Comparison of ENCODE assay signal across 17 mouse cellular contexts in the genomic region with DNA sequence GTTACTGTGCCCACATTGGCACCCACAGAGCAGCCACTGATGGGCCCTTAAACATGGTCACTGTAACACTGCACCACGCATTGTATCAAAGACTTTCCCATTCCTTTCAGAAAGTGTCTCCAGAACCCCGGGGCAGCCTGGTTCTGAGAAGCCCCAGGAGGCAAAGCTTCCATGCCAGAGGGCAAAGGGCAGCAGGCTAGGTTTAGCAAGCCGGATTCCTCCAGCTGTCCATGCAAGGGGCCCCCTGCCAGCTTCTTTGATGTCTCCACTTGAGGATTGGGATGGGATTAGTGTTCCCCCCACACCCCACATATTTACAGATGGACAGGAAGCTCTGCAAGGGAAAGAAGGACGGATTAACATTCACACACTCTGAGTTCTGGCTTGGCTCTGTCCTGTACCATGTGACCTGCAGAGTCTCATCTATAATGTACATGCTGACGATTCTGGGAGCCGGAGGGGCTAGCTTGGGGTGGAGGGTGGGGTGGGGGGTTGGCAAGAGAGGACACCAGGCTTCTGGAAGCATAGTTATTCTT.
DNase-seq lines count a peak whose midpoint lies in the region; ATAC-seq lines count a peak whose summit lies in the region.
"Had no signal": no experiment of that assay in that cellular context is flagged by ENCODE, and none has a peak within 500 bp of the region (broad histone marks: within the 10 kb centered on the region; RNA-seq: fewer than 3 reads in every experiment).

No protein-coding gene starts in this region.

- peak; percentile 45 for DNase-seq in kidney, adult 18-20 months
- DNase-seq in midbrain, embryonic 10.5 days (ENCODE audit: low spot score) = peak; percentile 25
- no peak for DNase-seq in midbrain, embryonic 14.5 days
- DNase-seq in kidney, postnatal 25 days = peak; percentile 56 to 63
- no peak for DNase-seq in layer of hippocampus, adult 8-10 months (ENCODE audit: low spot score in 2 of 2)
- no peak for DNase-seq in thymus, postnatal 0 days (ENCODE audit: low spot score)
- DNase-seq: cerebellum, adult 9-10 months; gastrocnemius, adult 2 months; heart, adult 11 months; heart, postnatal 36 days; thymus, postnatal 14 days had no signal

- no peak overlapping the region for H3K4me3 ChIP-seq in kidney, embryonic 16.5 days (ENCODE audit: low read length)
- no peak overlapping the region for H3K4me3 ChIP-seq in midbrain, embryonic 10.5 days
- H3K4me3 ChIP-seq in midbrain, embryonic 14.5 days (replicated peaks; ENCODE audit: low read depth, low read length) = no peak overlapping the region
- H3K4me3 ChIP-seq: gastrocnemius, adult 2 months; hindbrain, embryonic 15.5 days; layer of hippocampus, adult 2 months had no signal

- peaks cover 13% of the 10 kb centered on the region for H3K4me1 ChIP-seq in kidney, embryonic 16.5 days (ENCODE audit: insufficient read depth, low read length)
- H3K4me1 ChIP-seq in midbrain, embryonic 10.5 days = peaks cover 30% of the 10 kb centered on the region
- H3K4me1 ChIP-seq in midbrain, embryonic 14.5 days (ENCODE audit: control insufficient read depth, insufficient read depth, low read length) = 0 out of 2 replicates have a peak, but pooled peaks cover 3% of the 10 kb centered on the region

- no peak overlapping the region for H3K9ac ChIP-seq in kidney, embryonic 16.5 days (replicated peaks; ENCODE audit: low read length)
- H3K9ac ChIP-seq in midbrain, embryonic 14.5 days (replicated peaks; ENCODE audit: low read length) = no peak overlapping the region
- H3K9ac ChIP-seq: hindbrain, embryonic 15.5 days; liver, embryonic 14.5 days had no signal

- peaks cover 3% of the 10 kb centered on the region; the same call in 1 of the 2 replicates for H3K27me3 ChIP-seq in kidney, embryonic 16.5 days (ENCODE audit: insufficient read depth, low read length)
- H3K27me3 ChIP-seq in midbrain, embryonic 10.5 days (ENCODE audit: low read depth, poor library complexity, severe bottlenecking) = peaks cover 8% of the 10 kb centered on the region; the same call in 1 of the 2 replicates
- no peaks in the 10 kb centered on the region for H3K27me3 ChIP-seq in midbrain, embryonic 14.5 days (ENCODE audit: control insufficient read depth, insufficient read depth, low read length)
- H3K27me3 ChIP-seq: hindbrain, embryonic 15.5 days had no signal

- H3K27ac ChIP-seq in kidney, embryonic 16.5 days (ENCODE audit: low read length) = no peak overlapping the region
- no peak overlapping the region; the same call in 1 of the 2 replicates for H3K27ac ChIP-seq in midbrain, embryonic 10.5 days (replicated peaks)
- H3K27ac ChIP-seq in midbrain, embryonic 14.5 days (replicated peaks; ENCODE audit: low read depth, low read length) = no peak overlapping the region
- H3K27ac ChIP-seq: gastrocnemius, adult 2 months; hindbrain, embryonic 15.5 days; layer of hippocampus, adult 2 months; liver, embryonic 14.5 days had no signal

- no peak for ATAC-seq in kidney, embryonic 16.5 days (ENCODE audit: low FRiP score, low TSS enrichment)
- no peak for ATAC-seq in midbrain, embryonic 14.5 days (ENCODE audit: low FRiP score, low TSS enrichment)
- ATAC-seq: intestine, embryonic 16.5 days had no signal

- 38% methylated on average over 6 of the region's 6 CpGs for WGBS in kidney, embryonic 16.5 days
- WGBS in midbrain, embryonic 10.5 days = 14% methylated on average over 6 of the region's 6 CpGs
- 13% methylated on average over 6 of the region's 6 CpGs for WGBS in midbrain, embryonic 14.5 days

- H3K36me3 ChIP-seq in kidney, embryonic 16.5 days (ENCODE audit: insufficient read depth, low read length) = no peaks in the 10 kb centered on the region
- no peaks in the 10 kb centered on the region for H3K36me3 ChIP-seq in midbrain, embryonic 10.5 days
- no peaks in the 10 kb centered on the region for H3K36me3 ChIP-seq in midbrain, embryonic 14.5 days (ENCODE audit: control insufficient read depth, insufficient read depth, low read length)
- H3K36me3 ChIP-seq: hindbrain, embryonic 15.5 days had no signal

- H3K4me2 ChIP-seq in kidney, embryonic 16.5 days (replicated peaks; ENCODE audit: low read depth, low read length) = no peak overlapping the region
- H3K4me2 ChIP-seq in midbrain, embryonic 14.5 days (ENCODE audit: low read length) = no peak overlapping the region
- H3K4me2 ChIP-seq: hindbrain, embryonic 15.5 days; midbrain, embryonic 11.5 days had no signal

- H3K9me3 ChIP-seq in kidney, embryonic 16.5 days (ENCODE audit: low read length) = no peaks in the 10 kb centered on the region
- H3K9me3 ChIP-seq in midbrain, embryonic 10.5 days (replicated peaks) = no peaks in the 10 kb centered on the region
- H3K9me3 ChIP-seq in midbrain, embryonic 14.5 days (ENCODE audit: control insufficient read depth, low read length) = no peaks in the 10 kb centered on the region
- H3K9me3 ChIP-seq: hindbrain, embryonic 15.5 days had no signal

Comparison
In these comparisons a context has a peak if more than half of its experiments do, and no peak if none do; other contexts are left out.
1. DNase-seq: peak in kidney, adult 18-20 months (single experiment), midbrain, embryonic 10.5 days (single experiment) and kidney, postnatal 25 days (2 of 2); none in midbrain, embryonic 14.5 days (single experiment), layer of hippocampus, adult 8-10 months (0 of 2) and thymus, postnatal 0 days (single experiment).